Mouse (Mus musculus) adrenal gland (tissue): ENCODE measurements around the gene Blm.

ENCODE experiments used
- intact Hi-C: fragments of 180-260 bp; cut with DNase I; formaldehyde crosslinking; loops from one replicate; pipeline ENCODE4 v1.15.1; 2025

Blm gene

GRCm38 (mm10) chr7:80461891-80462290 is 73.0 kb downstream of the Blm start:
- intact Hi-C loops, result no loop called here

DNA sequence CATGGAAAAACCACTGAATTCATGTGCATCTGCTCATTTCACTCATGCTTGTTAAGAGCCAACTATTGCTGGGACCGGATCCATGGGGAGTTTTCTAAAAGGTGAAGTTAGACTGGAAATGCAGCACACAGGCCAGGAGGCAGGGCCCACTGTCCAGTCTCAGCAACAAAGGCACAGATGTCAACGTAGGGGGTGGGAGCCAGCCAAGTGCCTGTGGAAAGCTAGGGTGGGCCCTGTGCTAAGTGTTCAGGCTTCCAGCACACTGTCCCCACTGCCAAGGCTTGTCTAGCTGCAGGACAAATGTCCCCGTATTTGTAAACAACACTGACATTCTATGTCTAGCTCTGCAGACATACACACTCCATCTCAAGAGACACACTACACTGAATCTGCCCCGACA is 74.0 kb downstream of the Blm start:
- intact Hi-C loops, result no loop called here

- intact Hi-C loops, result no loop called here
Measured at GRCm38 (mm10) chr7:80460199-80460598, 74.7 kb downstream of the Blm start.

GRCm38 (mm10) chr7:80457831-80458343 is 77.0 kb downstream of the Blm start:
- intact Hi-C loops, result no loop called here

DNA sequence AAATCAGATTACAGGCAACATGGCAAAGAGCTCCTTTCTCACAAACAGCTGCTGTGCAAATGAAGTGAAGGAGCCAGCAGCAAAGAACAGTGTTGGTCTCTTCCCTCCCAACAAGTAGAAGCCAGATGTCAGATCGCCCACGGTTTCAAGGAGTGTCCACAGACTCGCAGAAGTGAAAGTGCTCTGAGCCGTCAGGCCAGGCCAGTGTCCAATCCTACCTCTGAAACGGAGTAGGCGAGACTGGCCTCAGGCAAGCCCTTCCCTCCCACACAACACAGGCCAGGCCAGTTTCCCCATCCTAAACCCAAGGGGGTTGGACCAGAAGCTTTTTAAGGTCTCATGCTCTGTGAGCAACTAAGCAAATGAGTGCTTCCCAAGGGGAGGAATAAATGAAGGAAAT is 77.7 kb downstream of the Blm start:
- intact Hi-C loops, result no loop called here

DNA sequence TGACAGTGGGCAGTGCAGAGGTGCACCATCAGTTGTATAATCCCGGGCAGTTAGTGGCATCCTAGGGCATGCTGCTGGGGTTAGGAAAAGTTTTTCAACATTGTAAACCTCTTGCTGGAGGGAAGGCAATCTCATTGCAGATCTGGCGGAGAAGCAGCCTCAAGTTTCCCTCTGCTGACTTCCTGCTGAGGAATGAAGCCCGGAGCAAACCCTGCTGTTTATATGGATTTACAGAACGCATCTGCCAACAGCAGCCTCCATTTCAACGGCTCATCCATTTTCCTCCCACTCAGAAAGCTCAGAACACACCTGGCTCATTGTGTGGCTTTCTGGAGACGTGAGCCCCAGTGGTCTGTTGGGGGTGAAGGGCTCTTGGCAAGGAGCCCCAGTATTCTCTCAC is 78.6 kb downstream of the Blm start:
- intact Hi-C loops, result no loop called here

GRCm38 (mm10) chr7:80455505-80456160 is 79.3 kb downstream of the Blm start:
- intact Hi-C loops, result no loop called here

DNA sequence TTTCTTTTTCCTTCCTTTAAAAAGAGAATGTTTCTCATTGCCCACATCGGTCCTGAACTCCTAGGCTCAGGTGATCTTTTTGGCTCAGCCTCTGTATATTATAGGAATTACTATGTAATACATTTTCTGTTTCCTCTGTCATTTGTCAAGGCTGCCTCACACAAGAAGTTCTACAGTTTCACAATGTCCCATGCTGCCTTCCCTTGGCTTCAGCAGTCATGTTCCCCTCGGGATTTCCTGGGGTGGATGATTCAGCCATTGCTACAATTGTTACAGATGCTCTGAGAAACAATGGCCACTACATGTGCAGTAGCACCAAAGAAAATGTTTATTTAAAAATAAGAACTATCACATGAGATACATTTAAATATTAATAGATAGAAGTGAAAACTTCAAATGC is 80.1 kb downstream of the Blm start:
- intact Hi-C loops, result no loop called here

- intact Hi-C loops, result no loop called here
Measured at GRCm38 (mm10) chr7:80453997-80454396, 80.9 kb downstream of the Blm start.

GRCm38 (mm10) chr7:80453121-80453520 is 81.8 kb downstream of the Blm start:
- intact Hi-C loops, result no loop called here

- intact Hi-C loops, result no loop called here
Measured at GRCm38 (mm10) chr7:80452241-80452640, 82.7 kb downstream of the Blm start.

GRCm38 (mm10) chr7:80451550-80452232 is 83.2 kb downstream of the Blm start:
- intact Hi-C loops, result no loop called here

DNA sequence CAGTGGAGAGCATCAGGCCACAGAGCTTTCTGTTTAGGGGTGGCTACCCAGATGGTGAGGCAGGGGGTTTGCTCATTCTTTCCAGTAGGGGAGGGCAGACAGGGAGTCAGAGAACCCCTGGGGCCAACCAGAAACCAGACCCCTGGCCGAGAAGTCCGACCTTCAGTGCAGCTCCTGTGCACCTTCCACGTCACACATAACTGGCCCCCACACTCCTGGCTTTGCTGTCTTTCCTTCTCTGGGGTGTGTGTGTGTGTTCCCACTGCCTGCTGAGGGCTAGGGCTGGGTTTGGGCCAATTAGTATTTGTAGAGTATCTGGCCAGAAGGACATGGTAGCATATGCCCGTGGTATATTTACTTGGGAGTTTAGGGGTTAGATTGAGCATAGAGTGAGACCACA is 84.6 kb downstream of the Blm start:
- intact Hi-C loops, result no loop called here

DNA sequence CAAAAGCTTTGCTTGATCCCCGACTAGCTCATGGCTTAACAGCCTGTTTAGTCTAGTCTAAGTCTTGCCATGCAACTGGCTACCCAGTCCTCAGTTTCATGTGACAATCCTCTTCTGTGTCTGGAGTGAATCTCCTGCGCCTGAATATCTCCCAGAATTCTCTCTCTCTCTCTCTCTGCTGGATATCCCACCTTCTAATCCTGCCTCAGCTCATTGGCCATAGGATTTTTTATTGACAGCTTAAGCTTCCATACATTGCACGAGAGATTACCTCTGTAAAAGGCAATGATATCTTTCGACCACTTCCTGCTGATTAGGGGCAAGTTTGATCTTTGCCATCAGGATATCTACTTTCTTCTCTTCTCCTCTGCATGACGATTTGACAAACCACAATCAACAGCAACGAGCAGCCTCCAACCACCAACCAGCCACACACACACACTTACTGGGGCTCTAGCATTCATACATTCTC is 85.3 kb downstream of the Blm start:
- intact Hi-C loops, result no loop called here

DNA sequence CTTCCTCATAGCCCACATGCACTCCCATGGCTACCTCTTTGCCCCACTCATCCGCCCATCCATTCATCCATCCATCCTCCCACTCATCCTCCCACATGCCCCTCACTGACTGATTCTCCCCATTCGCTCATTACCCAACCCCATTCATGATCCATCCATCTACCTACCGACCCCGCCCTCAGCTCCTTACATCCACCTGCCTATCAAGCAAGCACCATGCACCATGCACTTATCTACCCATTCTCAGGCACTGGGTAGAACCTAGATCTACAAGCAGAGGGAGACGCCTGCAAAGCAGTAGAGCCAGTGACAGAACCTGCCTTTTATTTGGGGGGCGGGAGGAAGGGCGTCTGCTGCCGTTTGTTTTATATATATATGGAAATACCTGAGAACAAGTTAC is 87.6 kb downstream of the Blm start:
- intact Hi-C loops, result no loop called here

- intact Hi-C loops, result no loop called here
Measured at GRCm38 (mm10) chr7:80446221-80446878, 88.6 kb downstream of the Blm start.

DNA sequence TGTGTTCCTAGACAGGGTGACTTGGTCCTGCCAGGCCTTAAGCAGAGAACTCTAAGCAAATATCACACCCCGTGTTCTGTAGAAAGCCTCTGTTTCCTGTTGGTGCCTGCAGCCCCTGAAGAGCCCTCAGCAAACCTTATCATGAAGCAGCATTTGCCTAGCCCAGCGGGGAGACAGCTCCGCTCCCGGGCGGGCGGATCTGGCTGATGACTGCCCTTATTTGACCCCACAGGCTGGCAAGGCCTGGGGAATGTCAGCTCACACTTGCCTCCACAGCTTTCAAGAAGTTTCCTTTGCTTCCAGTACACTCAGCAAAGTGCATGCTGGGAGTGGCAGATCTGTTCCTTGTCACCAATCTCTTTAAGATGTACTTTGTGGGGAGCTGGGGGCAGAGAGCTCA is 89.4 kb downstream of the Blm start:
- intact Hi-C loops, result no loop called here

GRCm38 (mm10) chr7:80444401-80445249 is 90.3 kb downstream of the Blm start:
- intact Hi-C loops, result no loop called here

DNA sequence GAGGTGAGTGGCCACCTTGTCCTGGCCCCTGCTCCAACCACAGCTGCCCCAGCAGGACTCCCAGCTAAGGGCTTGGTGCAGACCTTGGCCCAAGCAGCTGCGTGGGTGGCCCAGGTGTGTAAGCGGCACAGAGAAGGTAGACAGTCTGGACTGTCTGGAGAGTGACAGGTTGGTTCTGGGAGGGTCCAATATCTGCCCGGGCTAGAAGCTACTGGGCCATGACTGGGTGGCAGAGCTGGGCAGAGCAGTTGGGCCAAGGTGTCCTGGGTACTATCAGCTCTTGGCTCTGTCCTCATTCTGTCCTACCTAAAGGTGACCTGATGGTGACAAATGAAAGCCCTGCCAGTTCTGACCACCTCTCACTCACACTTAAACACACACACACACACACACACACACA is 91.8 kb downstream of the Blm start:
- intact Hi-C loops, result no loop called here

- intact Hi-C loops, result no loop called here
Measured at GRCm38 (mm10) chr7:80441986-80442904, 92.7 kb downstream of the Blm start.
